Mouse (Mus musculus) neutrophil, adult 5-6 weeks (primary cell): ENCODE results near the gene Vwa8. TPM values are rescaled to one million over a fixed set of nuclear protein-coding genes. Genes with fewer than 3 reads are reported as not detected.

ENCODE experiments used
- ATAC-seq: fragments of 151-379, 151-347 bp; 2 replicates; pipeline ENCODE4 v1.8.0; 2017; ENCODE audit warnings: mild to moderate bottlenecking, moderate TSS enrichment; ENCODE audit not compliant: insufficient number of reproducible peaks, poor library complexity, low FRiP score, severe bottlenecking; ENCODE audit errors: extremely low read depth
- total RNA-seq: library from RNA; stranded (forward); fragments of 200-1000 nt; gene quantifications from 2 replicates; pipeline ENCODE4 v1.2.3, GENCODE M21; 2017

The Vwa8 gene
- total RNA-seq, 1 experiment from 2014 or later: 11.2 TPM

DNA sequence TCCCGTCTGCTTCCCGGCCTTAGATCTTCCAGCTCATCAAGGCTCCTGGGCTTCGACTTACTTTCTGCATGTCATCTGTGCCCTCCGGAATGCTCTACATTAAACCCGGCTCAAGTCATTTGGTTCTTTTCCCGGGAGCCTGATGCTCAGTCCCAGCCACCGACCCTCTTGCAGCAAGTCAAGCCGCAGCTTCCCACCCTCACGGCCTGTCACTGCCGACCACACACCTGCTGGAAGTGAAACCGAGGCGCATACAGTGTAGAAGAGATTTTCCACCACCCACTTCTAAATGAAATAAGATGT lies 309.3 kb downstream of the Vwa8 start:
- no peak for ATAC-seq

DNA sequence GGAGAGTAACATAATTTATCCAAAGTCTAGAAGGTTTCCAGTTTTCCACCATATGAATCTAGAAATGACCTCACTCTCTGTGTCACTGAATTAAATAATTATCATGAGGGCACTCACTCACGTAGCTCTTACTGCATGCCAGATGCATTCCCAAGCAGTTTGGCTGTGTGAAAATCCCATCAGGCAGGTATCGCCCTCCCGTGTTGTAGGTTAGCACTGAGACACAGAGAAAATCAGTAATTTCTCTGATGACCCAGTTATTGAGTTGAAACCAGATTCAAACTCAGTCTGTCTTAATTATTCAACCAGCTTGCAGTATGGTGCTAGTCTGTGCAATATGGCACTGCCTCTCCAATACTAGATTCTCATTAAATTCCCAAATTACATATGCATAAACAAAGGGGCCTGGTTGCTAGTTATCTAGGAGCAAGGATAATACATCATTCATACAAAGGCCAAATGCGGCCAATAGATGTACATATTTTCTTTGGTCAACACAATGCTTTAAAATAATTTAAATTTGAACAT lies 309.9 kb downstream of the Vwa8 start:
- no peak for ATAC-seq

GRCm38 (mm10) chr14:79159451-79159850 lies 310.6 kb downstream of the Vwa8 start:
- ATAC-seq: no peak

DNA sequence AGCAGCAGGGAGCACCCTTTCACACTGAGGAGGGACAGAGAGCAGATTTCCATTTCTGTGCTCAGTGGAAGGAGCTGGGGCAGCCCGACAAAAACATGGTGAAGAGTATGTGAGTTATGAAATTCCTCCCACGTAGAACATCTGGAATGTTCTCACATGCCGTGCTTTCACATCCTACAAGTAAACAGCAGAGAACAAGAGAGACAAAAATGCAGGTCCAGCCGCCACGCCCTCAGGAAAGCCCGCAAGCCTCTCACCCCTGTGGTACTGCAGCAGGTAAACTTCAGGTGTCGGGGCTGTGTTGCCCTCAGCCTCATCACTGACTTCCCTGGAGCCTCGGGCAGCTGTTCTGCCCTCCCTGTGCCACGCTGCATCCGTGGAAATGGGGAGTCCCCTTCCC lies 311.6 kb downstream of the Vwa8 start:
- ATAC-seq: no peak

- ATAC-seq: no peak
Observed at GRCm38 (mm10) chr14:79160966-79161365, 312.1 kb downstream of the Vwa8 start.

- no peak for ATAC-seq
Observed at GRCm38 (mm10) chr14:79161741-79162140, 312.9 kb downstream of the Vwa8 start.

- ATAC-seq: no peak
Observed at GRCm38 (mm10) chr14:79162678-79163077, 313.8 kb downstream of the Vwa8 start.

GRCm38 (mm10) chr14:79164334-79164733 lies 315.5 kb downstream of the Vwa8 start:
- ATAC-seq: no peak

GRCm38 (mm10) chr14:79164925-79165324 lies 316.1 kb downstream of the Vwa8 start:
- ATAC-seq: no peak

- no peak for ATAC-seq
Observed at GRCm38 (mm10) chr14:79174526-79174925, 325.7 kb downstream of the Vwa8 start.

DNA sequence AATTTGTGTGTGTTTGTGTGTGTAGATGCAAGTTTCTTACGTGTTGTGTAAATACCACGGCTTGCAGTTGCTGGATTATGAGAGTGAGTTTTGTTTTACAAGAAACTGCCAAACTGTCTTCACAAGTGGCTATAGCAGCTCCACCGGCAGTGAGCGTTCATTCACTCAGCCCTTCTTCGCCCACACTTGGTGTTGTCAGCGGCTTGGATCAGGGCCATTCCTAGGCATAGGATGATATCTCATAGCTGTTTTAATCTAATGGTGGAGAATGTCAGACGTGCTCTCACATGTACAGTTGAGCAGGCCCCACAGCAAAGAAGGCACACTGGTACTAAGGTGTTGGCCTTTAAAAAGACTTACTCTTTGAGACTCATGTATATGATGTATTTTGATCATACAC lies 328.9 kb downstream of the Vwa8 start:
- no peak for ATAC-seq

GRCm38 (mm10) chr14:79178247-79178646 lies 329.4 kb downstream of the Vwa8 start:
- no peak for ATAC-seq

DNA sequence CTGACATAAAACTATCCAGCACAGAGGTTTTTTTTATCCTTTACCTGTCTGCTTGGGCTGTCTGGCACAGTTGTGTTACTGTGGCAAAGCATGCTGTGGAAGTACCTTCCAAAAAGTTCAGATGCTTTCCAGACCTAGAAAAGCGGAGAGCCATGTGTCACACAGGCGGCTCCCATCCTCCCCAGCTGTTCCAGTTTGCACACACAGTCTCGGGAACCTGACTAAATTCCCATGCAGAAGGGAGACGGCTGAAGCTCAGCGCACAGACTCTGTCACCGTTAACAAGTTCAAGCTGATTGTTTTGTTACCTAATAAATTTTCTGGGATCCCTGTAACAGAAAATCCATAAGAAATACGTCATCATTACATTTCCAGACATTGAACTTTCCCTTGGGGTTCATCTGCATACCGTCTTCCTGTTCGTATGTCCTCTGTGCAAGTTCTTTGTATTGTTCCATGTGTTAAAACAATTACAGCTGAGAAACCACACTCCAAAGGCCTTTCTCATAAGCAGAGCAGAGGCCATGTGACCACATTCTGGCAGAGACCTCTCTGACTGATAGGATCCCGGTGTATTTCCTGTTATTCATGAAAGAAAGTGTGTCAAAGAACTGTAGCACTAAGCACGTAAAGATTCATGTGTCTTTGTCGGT lies 331.4 kb downstream of the Vwa8 start:
- no peak for ATAC-seq

GRCm38 (mm10) chr14:79181748-79182147 lies 332.9 kb downstream of the Vwa8 start:
- ATAC-seq: no peak

DNA sequence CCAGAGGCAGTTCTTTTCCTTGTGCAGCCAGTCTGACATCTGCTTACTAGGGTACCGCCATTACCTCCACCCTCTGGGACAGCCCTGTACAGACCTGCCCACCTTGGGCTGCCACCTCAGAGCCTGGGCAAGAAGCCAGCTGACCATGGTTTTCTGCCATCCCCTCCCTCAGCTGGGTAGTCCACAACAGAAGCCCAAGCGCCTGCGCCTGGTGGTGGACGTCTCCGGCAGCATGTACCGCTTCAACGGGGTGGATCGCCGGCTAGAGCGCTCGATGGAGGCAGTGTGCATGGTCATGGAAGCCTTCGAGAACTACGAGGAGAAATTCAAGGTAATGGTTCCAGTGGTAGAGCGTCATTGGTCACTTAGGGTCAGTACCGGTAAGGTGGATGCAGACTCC lies 333.9 kb downstream of the Vwa8 start:
- ATAC-seq: no peak

GRCm38 (mm10) chr14:79183261-79183660 lies 334.4 kb downstream of the Vwa8 start:
- no peak for ATAC-seq

- no peak for ATAC-seq
Observed at GRCm38 (mm10) chr14:79184071-79184470, 335.2 kb downstream of the Vwa8 start.

DNA sequence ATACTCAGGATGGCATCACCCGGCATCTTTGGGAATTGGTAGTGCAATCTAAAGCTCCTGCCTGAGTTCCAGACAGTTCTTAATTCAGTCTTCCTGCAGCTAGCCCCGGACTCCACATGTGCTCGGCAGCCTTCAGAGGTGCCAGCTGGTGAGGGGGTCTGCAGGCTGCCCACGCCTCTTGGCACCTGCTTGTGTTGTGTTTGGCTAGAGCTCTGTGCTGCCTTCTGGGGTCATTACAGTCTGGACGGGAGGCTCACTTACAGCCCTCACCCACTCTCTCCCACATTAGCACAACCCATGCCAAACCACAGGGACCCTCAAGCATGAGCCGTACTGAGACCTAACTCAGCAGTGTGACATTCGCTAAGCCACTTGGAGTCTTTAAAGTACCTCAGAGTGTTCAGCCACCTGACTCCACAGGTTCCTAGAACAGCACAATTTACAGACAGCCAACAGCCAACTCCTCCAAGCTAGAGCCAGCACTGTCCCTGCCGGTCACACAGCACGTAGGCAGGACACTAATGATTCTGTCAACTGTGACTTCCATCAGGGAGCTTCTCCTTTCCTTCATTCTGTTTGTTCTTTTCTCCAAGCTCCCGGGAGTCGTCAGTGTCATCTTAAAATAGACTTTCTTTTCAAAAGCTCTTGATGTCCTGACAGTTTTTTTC lies 336.3 kb downstream of the Vwa8 start:
- no peak for ATAC-seq

GRCm38 (mm10) chr14:79186976-79187375 lies 338.1 kb downstream of the Vwa8 start:
- no peak for ATAC-seq

GRCm38 (mm10) chr14:79196711-79197110 lies 347.9 kb downstream of the Vwa8 start:
- ATAC-seq: no peak

DNA sequence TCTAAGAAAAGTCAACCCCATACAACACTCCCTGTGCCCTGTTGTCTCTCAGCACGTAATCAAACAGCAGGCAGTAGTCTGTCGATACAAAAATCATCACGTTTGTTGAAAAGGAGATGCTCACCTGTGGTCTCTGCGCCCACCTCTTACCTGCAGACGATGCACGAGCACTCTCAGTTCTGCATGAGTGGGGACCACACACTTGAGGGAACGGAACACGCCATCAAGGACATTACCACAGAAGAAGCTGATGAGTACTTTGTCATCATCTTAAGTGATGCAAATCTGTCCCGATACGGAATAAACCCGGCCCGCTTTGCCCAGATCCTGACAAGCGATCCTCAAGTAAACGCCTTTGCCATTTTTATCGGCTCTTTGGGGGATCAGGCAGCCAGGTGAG lies 349.2 kb downstream of the Vwa8 start:
- no peak for ATAC-seq
